Mouse (Mus musculus) midbrain, embryonic 11.5 days (tissue): ENCODE data around the gene Ngef. TPM values are rescaled to one million over a fixed set of nuclear protein-coding genes. Genes with fewer than 3 reads are reported as not detected.
A peak's percentile ranks its signal among the peaks of the same experiment; 100 is the strongest.
"Not testable (repeated sequence)": the region's sequence is repeated elsewhere in the genome, so short reads cannot be mapped to it uniquely, and the experiment has no call there.

Experiments used
- ATAC-seq: fragments of 200-750 bp; cut with Nextera tagmentation; 2 replicates; pipeline ENCODE4 v1.8.0; 2017; ENCODE audit warnings: moderate TSS enrichment, moderate library complexity; ENCODE audit not compliant: low FRiP score
- DNase-seq: peaks from one replicate; pipeline ENCODE4 v3.0.0; 2015; ENCODE audit warnings: low spot score; ENCODE audit errors: missing footprints
- H3K27ac ChIP-seq: fragments of 300-500 bp; sonication (generic); 2 replicates; pipeline ENCODE4 v1.5.1; 2014; ENCODE audit warnings: low read depth, low read length
- H3K27me3 ChIP-seq: fragments of 300-500 bp; sonication (generic); 2 replicates; pipeline ENCODE4 v1.6.1; 2014; ENCODE audit warnings: mild to moderate bottlenecking, low read length, moderate library complexity, mixed read lengths; ENCODE audit not compliant: control insufficient read depth, insufficient read depth
- H3K36me3 ChIP-seq: fragments of 300-500 bp; sonication (generic); 2 replicates; pipeline ENCODE4 v1.6.1; 2014; ENCODE audit warnings: mild to moderate bottlenecking, low read length, moderate library complexity, mixed read lengths; ENCODE audit not compliant: control insufficient read depth, insufficient read depth
- H3K4me1 ChIP-seq: fragments of 300-500 bp; sonication (generic); 2 replicates; pipeline ENCODE4 v1.6.1; 2014; ENCODE audit warnings: low read length; ENCODE audit not compliant: control insufficient read depth, insufficient read depth
- H3K4me2 ChIP-seq: fragments of 300-500 bp; sonication (generic); 2 replicates; pipeline ENCODE4 v1.6.1; 2014; ENCODE audit warnings: mild to moderate bottlenecking, moderate library complexity
- H3K4me3 ChIP-seq: fragments of 300-500 bp; sonication (generic); 2 replicates; pipeline ENCODE4 v1.5.1; 2014; ENCODE audit warnings: low read depth, low read length
- H3K9ac ChIP-seq: fragments of 300-500 bp; sonication (generic); 2 replicates; pipeline ENCODE4 v1.6.1; 2014; ENCODE audit warnings: low read length
- H3K9me3 ChIP-seq: fragments of 300-500 bp; sonication (generic); 2 replicates; pipeline ENCODE4 v1.6.1; 2016; ENCODE audit warnings: low read length; ENCODE audit not compliant: control insufficient read depth
- WGBS: fragments of 180-500 bp; shearing (Covaris S2); extraction: QIAGEN DNeasy Blood & Tissue Kit; methylation state at CpG from one replicate; pipeline ENCODE4 v1.1.7; 2014; 5-methylcytosine and 5-hydroxymethylcytosine counted together
- polyA plus RNA-seq: library from polyadenylated mRNA; unstranded; fragments of >200 nt; fragmentation: Nextera tagmentation; extraction: Ambion mirVana; gene quantifications from 2 replicates; pipeline ENCODE4 v1.2.1, GENCODE M21; 2014

Ngef gene
- polyA plus RNA-seq, 1 experiment from 2014 or later = 3.9 TPM

GRCm38 (mm10) chr1:87471914-87472313 lies 101.8 kb downstream of the Ngef start:
- no peak for ATAC-seq
- peaks cover 9% of the 10 kb centered on the region; the same call in 1 of the 2 replicates for H3K27me3 ChIP-seq
- WGBS = 86% methylated on average over 7 of the region's 7 CpGs

GRCm38 (mm10) chr1:87469971-87470370 lies 103.7 kb downstream of the Ngef start, which contains the start of gene Snorc:
Gene Snorc (plus strand): TSS chr1:87470271.
- 41% methylated on average over 9 of the region's 10 CpGs for WGBS
- H3K27me3 ChIP-seq, H3K4me3 ChIP-seq, H3K9me3 ChIP-seq, H3K4me1 ChIP-seq, H3K4me2 ChIP-seq, H3K9ac ChIP-seq, ATAC-seq, H3K27ac ChIP-seq, DNase-seq, H3K36me3 ChIP-seq: not testable (repeated sequence)

More at GRCm38 (mm10) chr1:87471914-87472313, 101.8 kb downstream of the Ngef start:
- no peak overlapping the region for H3K4me3 ChIP-seq
- peaks cover 5% of the 10 kb centered on the region; the same call in 1 of the 2 replicates for H3K4me1 ChIP-seq
- no peak overlapping the region for H3K4me2 ChIP-seq
- no peak overlapping the region for H3K27ac ChIP-seq
- no peaks in the 10 kb centered on the region for H3K36me3 ChIP-seq
- H3K9ac ChIP-seq = no peak overlapping the region
- DNase-seq = no peak
- H3K9me3 ChIP-seq = no peaks in the 10 kb centered on the region

GRCm38 (mm10) chr1:87468321-87468720 lies 105.3 kb downstream of the Ngef start:
- WGBS = 80% methylated on average over 6 of the region's 6 CpGs
- Histone ChIP-seq H3K4me1 (no peaks in the 10 kb centered on the region), H3K27me3 (no peaks in the 10 kb centered on the region), H3K9me3 (no peaks in the 10 kb centered on the region), H3K27ac (no peak overlapping the region), H3K9ac (no peak overlapping the region), H3K4me3 (no peak overlapping the region), H3K36me3 (no peaks in the 10 kb centered on the region), H3K4me2 (no peak overlapping the region)
- no peak for DNase-seq
- ATAC-seq = no peak

GRCm38 (mm10) chr1:87467469-87467868 lies 106.2 kb downstream of the Ngef start:
- no peaks in the 10 kb centered on the region for H3K9me3 ChIP-seq
- no peak for DNase-seq
- no peak for ATAC-seq
- no peak overlapping the region for H3K4me2 ChIP-seq
- no peak overlapping the region for H3K27ac ChIP-seq
- H3K9ac ChIP-seq = no peak overlapping the region
- H3K36me3 ChIP-seq = no peaks in the 10 kb centered on the region
- H3K4me3 ChIP-seq = no peak overlapping the region
- H3K27me3 ChIP-seq = no peaks in the 10 kb centered on the region
- no peaks in the 10 kb centered on the region for H3K4me1 ChIP-seq
- 85% methylated on average over 9 of the region's 9 CpGs for WGBS

GRCm38 (mm10) chr1:87459856-87460255 lies 113.8 kb downstream of the Ngef start:
- not testable (repeated sequence) for H3K27me3 ChIP-seq, H3K4me3 ChIP-seq, H3K9ac ChIP-seq, H3K27ac ChIP-seq, H3K4me2 ChIP-seq, H3K9me3 ChIP-seq, H3K4me1 ChIP-seq, H3K36me3 ChIP-seq, DNase-seq, ATAC-seq
- WGBS = 88% methylated on average over 5 of the region's 7 CpGs

GRCm38 (mm10) chr1:87458045-87458444 lies 115.6 kb downstream of the Ngef start:
- Histone ChIP-seq H3K36me3 (no peaks in the 10 kb centered on the region), H3K9ac (no peak overlapping the region), H3K27me3 (no peaks in the 10 kb centered on the region), H3K27ac (no peak overlapping the region), H3K4me3 (no peak overlapping the region), H3K9me3 (no peaks in the 10 kb centered on the region), H3K4me2 (no peak overlapping the region), H3K4me1 (no peaks in the 10 kb centered on the region)
- ATAC-seq (no peak), DNase-seq (no peak)
- 90% methylated on average over 4 of the region's 4 CpGs for WGBS

- Histone ChIP-seq H3K9ac (no peak overlapping the region), H3K27ac (no peak overlapping the region), H3K4me3 (no peak overlapping the region), H3K4me2 (no peak overlapping the region), H3K36me3 (no peaks in the 10 kb centered on the region), H3K9me3 (no peaks in the 10 kb centered on the region), H3K27me3 (no peaks in the 10 kb centered on the region), H3K4me1 (no peaks in the 10 kb centered on the region)
- no peak for ATAC-seq
- 88% methylated on average over 1 of the region's 1 CpGs for WGBS
- no peak for DNase-seq
Observed at GRCm38 (mm10) chr1:87456425-87456824, 117.2 kb downstream of the Ngef start.

- WGBS = 89% methylated on average over 4 of the region's 4 CpGs
- peaks cover 12% of the 10 kb centered on the region for H3K36me3 ChIP-seq
Observed at GRCm38 (mm10) chr1:87449432-87449831, 124.2 kb downstream of the Ngef start.

GRCm38 (mm10) chr1:87447183-87448104 lies 126.2 kb downstream of the Ngef start:
- Histone ChIP-seq H3K9ac (no peak overlapping the region), H3K27me3 (no peaks in the 10 kb centered on the region), H3K4me3 (no peak overlapping the region), H3K4me1 (no peaks in the 10 kb centered on the region), H3K4me2 (no peak overlapping the region), H3K9me3 (no peaks in the 10 kb centered on the region), H3K36me3 (peaks cover 15% of the 10 kb centered on the region), H3K27ac (no peak overlapping the region)
- WGBS = 41% methylated on average over 5 of the region's 5 CpGs
- DNase-seq = peak; percentile 96
- no peak for ATAC-seq

More at GRCm38 (mm10) chr1:87449432-87449831, 124.2 kb downstream of the Ngef start:
- H3K4me3 ChIP-seq = no peak overlapping the region
- H3K27me3 ChIP-seq = no peaks in the 10 kb centered on the region
- no peak for ATAC-seq
- no peak overlapping the region for H3K27ac ChIP-seq
- no peak overlapping the region for H3K9ac ChIP-seq
- H3K4me2 ChIP-seq = no peak overlapping the region
- H3K9me3 ChIP-seq = no peaks in the 10 kb centered on the region
- no peaks in the 10 kb centered on the region for H3K4me1 ChIP-seq
- no peak for DNase-seq
